Comparison of ENCODE assay signal across 9 mouse cellular contexts in the genomic region with DNA sequence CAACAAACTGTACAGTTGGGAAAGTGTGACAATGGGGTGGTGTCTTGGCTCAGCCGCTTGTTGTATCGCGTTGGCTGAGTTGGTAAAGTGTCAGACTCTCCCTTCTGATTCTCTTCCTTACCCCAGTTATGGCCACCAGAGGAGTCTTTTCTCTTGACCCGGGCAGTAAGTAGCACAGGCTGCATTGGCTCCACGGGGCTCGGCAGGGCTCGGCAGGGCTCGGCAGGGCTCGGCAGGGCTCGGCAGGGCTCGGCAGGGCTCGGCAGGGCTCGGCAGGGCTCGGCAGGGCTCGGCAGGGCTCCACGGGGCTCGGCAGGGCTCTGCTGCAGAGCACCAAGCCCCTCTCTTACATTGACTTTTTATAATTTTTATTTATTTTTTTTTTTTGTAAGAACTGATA.
DNase-seq lines count a peak whose midpoint lies in the region; ATAC-seq and TF ChIP-seq lines count a peak whose summit lies in the region.
"Had no signal": no experiment of that assay in that cellular context is flagged by ENCODE, and none has a peak within 500 bp of the region (broad histone marks: within the 10 kb centered on the region; RNA-seq: fewer than 3 reads in every experiment).

No protein-coding gene starts in this region.

- H3K9ac ChIP-seq in heart, embryonic 11.5 days (ENCODE audit: low read depth, low read length): no peak overlapping the region
- H3K9ac ChIP-seq in midbrain, postnatal 0 days (replicated peaks; ENCODE audit: low read length, poor library complexity, severe bottlenecking): no peak overlapping the region

- ATAC-seq in heart, embryonic 11.5 days (replicated peaks; ENCODE audit: insufficient number of reproducible peaks, low FRiP score, low TSS enrichment): no peak
- ATAC-seq in monocyte, adult 5-6 weeks (replicated peaks; ENCODE audit: insufficient number of reproducible peaks, low FRiP score, low TSS enrichment, poor library complexity, severe bottlenecking): no peak
- no peak for ATAC-seq in midbrain, postnatal 0 days (ENCODE audit: low FRiP score)

- no peaks in the 10 kb centered on the region for H3K4me1 ChIP-seq in heart, embryonic 11.5 days (ENCODE audit: control insufficient read depth, insufficient read depth, low read length)
- peaks cover 11% of the 10 kb centered on the region; the same call in 1 of the 2 replicates for H3K4me1 ChIP-seq in limb, embryonic 10.5 days
- H3K4me1 ChIP-seq in midbrain, postnatal 0 days (ENCODE audit: insufficient read depth, low read length): no peaks in the 10 kb centered on the region

- no peak overlapping the region for H3K4me2 ChIP-seq in heart, embryonic 11.5 days
- no peak overlapping the region for H3K4me2 ChIP-seq in midbrain, postnatal 0 days (ENCODE audit: low read depth, low read length, poor library complexity, severe bottlenecking)

- H3K27ac ChIP-seq in heart, embryonic 11.5 days (ENCODE audit: low read depth, low read length): no peak overlapping the region
- H3K27ac ChIP-seq in limb, embryonic 10.5 days: no peak overlapping the region
- H3K27ac ChIP-seq in midbrain, postnatal 0 days (ENCODE audit: low read depth, low read length): no peak overlapping the region

- no peak for TF ChIP-seq CTCF in midbrain, postnatal 0 days (IDR thresholded peaks at IDR 0.05)

- no peaks in the 10 kb centered on the region for H3K27me3 ChIP-seq in heart, embryonic 11.5 days (ENCODE audit: control insufficient read depth, insufficient read depth, low read length)
- H3K27me3 ChIP-seq in limb, embryonic 10.5 days (ENCODE audit: low read depth, poor library complexity, severe bottlenecking): no peaks in the 10 kb centered on the region
- H3K27me3 ChIP-seq in midbrain, postnatal 0 days (ENCODE audit: insufficient read depth, low read length): no peaks in the 10 kb centered on the region

- no peaks in the 10 kb centered on the region for H3K9me3 ChIP-seq in heart, embryonic 11.5 days (replicated peaks; ENCODE audit: control insufficient read depth, low read length)
- H3K9me3 ChIP-seq in limb, embryonic 10.5 days (replicated peaks): no peaks in the 10 kb centered on the region
- no peaks in the 10 kb centered on the region for H3K9me3 ChIP-seq in midbrain, postnatal 0 days (ENCODE audit: low read length)

- no peak overlapping the region for H3K4me3 ChIP-seq in heart, embryonic 11.5 days (ENCODE audit: low read depth, low read length)
- no peak overlapping the region for H3K4me3 ChIP-seq in limb, embryonic 10.5 days
- H3K4me3 ChIP-seq in midbrain, postnatal 0 days (ENCODE audit: low read depth, low read length): no peak overlapping the region
- H3K4me3 ChIP-seq: erythroblast, embryonic 14.5 days had no signal

- no peaks in the 10 kb centered on the region for H3K36me3 ChIP-seq in heart, embryonic 11.5 days (ENCODE audit: control insufficient read depth, insufficient read depth, low read length)
- H3K36me3 ChIP-seq in limb, embryonic 10.5 days: no peaks in the 10 kb centered on the region
- H3K36me3 ChIP-seq in midbrain, postnatal 0 days (ENCODE audit: insufficient read depth, low read length): no peaks in the 10 kb centered on the region

- 44% methylated on average over 17 of the region's 17 CpGs for WGBS in heart, embryonic 11.5 days (ENCODE audit: insufficient replicate concordance)
- WGBS in limb, embryonic 10.5 days: 49% methylated on average over 17 of the region's 17 CpGs
- 67% methylated on average over 17 of the region's 17 CpGs for WGBS in midbrain, postnatal 0 days

- peak; percentile 68 for DNase-seq in heart, postnatal 4 days
- peak; percentile 19 for DNase-seq in T-cell, adult 2 months (ENCODE audit: low spot score)
- peak; percentile 21 to 49 for DNase-seq in gastrocnemius, postnatal 4 days (ENCODE audit: low spot score in 2 of 2)
- DNase-seq in ovary, postnatal 10 days (ENCODE audit: low spot score): peak; percentile 55
- no peak for DNase-seq in limb, embryonic 10.5 days (ENCODE audit: low spot score)
- DNase-seq in midbrain, postnatal 0 days (ENCODE audit: low spot score): no peak

Comparison
In these comparisons a context has a peak if more than half of its experiments do, and no peak if none do; other contexts are left out.
1. DNase-seq: peak in heart, postnatal 4 days (single experiment), T-cell, adult 2 months (single experiment), gastrocnemius, postnatal 4 days (2 of 2) and ovary, postnatal 10 days (single experiment); none in limb, embryonic 10.5 days (single experiment) and midbrain, postnatal 0 days (single experiment).